Mouse (Mus musculus) lung, postnatal 0 days (tissue): ENCODE data around the gene Safb2.

Experiments used
- CTCF ChIP-seq: IDR thresholded peaks from 2 replicates; pipeline ENCODE4 v1.5.1; 2016; ENCODE audit warnings: antibody characterized with exemption, mild to moderate bottlenecking
- EP300 ChIP-seq: IDR thresholded peaks from 2 replicates; pipeline ENCODE4 v1.6.1; 2016; ENCODE audit warnings: antibody characterized with exemption, mild to moderate bottlenecking, control low read depth

DNA sequence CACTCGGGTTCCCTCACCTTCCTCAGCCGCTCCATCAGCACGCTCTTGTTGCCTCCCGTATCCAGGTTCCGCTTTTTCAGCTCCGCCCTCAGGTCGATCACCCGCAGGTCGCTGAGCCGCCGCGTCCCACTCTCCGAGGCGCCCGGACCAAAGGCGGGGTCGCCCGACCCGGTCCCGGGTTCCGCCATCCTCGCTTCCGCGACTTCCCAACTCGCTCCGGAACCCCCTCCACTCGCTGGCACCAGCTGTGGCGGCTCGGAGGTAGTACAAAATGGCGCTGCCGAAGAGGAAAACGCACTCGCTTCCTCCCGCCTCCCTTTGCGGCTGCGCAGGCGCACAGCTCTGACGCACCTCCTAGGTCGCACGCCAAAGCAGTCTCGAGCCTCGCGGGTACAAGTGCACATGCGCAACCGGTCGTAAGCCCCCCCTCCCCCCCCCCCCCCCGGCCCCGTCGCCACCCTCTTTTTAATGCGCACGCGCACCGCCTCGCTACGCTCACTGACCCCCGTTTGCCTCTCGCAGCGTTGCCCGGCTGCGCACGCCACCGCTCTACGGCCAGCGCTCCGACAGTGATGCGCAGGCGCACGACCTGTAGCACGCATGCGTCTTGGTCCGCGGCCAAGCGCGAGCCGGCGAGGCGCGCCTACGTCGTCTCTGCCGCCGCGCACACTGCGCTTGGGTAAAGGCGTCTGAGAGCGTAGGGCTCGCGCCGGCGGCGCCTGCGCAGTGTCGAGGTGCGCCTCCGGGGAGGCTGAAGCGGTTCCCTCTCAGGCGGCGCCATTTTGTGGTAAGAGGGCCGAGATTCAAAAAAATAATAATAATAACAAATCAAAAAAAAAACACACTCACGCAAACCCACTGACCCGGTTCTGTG is at the start of gene Safb2, which contains the start of gene Safb:
- TF ChIP-seq CTCF (peak; percentile 34; the same call in 1 of the 2 replicates), EP300 (no peak)
